Mouse (Mus musculus): ENCODE measurements at regions not wholly inside any gene's neighbourhood (a gene's known extent, or its start where the extent isn't known, plus 50 kb on each side); places are given as distances from the start of the nearest gene placed in this dataset.

DNA sequence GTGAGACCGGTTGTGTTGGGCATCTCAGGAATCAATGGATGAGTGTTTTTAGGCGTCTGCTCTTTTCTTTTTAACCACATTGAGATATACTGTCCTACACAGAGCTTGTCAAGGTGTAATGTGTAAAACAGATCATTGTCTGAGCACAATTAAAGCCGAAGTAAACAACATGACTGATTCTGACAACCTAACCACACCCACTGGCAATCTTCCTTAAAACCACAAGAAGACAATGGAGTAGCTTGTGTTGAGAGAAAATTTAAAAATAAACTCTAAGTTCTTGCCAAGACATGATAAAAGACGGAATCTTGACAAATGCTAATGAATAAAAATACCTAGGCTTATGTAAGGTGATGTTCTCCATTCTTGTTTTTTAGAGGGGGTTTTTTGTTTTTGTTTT, 63.7 kb upstream of the Kitl start:
- TF ChIP-seq CTCF (IDR thresholded peaks at IDR 0.05; ENCODE audit: extremely low read depth, insufficient read depth, insufficient read length, insufficient replicate concordance), result no peak
- TF ChIP-seq POLR2A (IDR thresholded peaks at IDR 0.05; ENCODE audit: low read depth, low read length), result no peak
